Mouse (Mus musculus) cerebellum, postnatal 10 days (tissue): ENCODE data around the gene Krt18.
A peak's percentile ranks its signal among the peaks of the same experiment; 100 is the strongest.
"Not testable (repeated sequence)": the region's sequence is repeated elsewhere in the genome, so short reads cannot be mapped to it uniquely, and the experiment has no call there.

Experiments used
- DNase-seq, 2 experiments: peaks; one replicate each; pipeline ENCODE4 v3.0.0; 2021; ENCODE audit warnings: mixed read lengths in 2 of 2

The Krt18 gene

GRCm38 (mm10) chr15:102070476-102071467, 42.8 kb downstream of the Krt18 start:
- no peak for DNase-seq

GRCm38 (mm10) chr15:102072963-102073558, 45.1 kb downstream of the Krt18 start:
- DNase-seq, result no peak

GRCm38 (mm10) chr15:102073559-102074069, 45.6 kb downstream of the Krt18 start, which contains the start of gene Eif4b:
Gene Eif4b (plus strand): TSS chr15:102073773.
- DNase-seq, result peak; percentile 100

DNA sequence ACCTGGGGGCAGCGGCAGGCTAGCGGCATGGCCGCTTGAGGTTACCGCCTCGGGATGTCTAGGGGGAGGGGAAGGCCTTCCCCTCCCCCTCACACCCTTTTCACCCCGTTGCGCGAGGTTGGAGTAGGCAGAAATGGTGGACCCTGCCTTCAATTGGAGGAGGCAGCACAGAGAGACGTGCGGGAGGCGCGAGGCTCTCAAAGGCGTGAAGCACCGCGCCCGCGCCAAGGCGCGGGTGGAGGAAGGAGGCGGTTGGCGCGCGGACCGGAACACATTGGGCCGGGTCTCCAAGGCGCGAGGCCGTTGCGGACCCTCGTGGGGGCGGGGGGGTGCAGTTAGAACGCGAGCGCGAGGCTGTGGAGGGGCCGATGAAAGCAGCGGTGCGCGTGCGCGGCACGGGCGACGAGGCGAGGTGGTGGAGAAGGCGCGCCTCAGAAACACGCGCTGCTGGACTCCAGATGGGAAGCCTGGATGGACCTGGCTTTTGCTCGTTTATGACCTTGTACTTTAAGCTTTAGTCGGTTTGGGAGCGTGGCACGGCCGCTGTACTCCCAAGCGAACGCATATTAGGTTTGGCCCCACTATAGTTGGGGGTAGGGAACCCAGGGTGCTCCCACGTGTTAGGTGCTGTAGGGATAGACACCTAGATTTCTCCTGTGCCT, 46.2 kb downstream of the Krt18 start:
- DNase-seq, result peak; percentile 86 to 88

GRCm38 (mm10) chr15:102074876-102075585, 47.1 kb downstream of the Krt18 start:
- DNase-seq, result no peak

DNA sequence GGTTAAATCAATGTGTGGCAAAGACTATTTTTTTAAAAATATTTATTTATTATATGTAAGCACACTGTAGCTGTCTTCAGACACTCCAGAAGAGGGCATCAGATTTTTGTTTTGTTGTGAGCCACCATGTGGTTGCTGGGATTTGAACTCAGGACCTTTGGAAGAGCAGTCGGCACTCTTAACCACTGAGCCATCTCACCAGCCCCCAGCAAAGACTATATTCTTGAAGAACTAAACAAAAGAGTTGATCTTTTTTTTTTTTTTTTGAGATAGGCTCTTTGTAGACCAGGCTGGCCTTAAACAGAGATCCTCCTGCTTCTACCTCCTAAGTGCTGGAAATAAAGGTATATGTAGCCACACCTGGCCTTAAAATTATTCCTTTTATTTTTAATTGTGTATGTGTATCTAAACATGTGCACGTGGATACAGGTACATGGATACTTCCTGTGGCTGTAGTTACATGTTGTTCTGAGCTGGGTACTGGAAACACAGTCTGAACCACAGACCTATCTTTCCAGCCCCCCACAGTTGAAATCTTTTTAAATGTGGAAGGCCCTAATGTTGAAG, 49.2 kb downstream of the Krt18 start:
- DNase-seq, result no peak

DNA sequence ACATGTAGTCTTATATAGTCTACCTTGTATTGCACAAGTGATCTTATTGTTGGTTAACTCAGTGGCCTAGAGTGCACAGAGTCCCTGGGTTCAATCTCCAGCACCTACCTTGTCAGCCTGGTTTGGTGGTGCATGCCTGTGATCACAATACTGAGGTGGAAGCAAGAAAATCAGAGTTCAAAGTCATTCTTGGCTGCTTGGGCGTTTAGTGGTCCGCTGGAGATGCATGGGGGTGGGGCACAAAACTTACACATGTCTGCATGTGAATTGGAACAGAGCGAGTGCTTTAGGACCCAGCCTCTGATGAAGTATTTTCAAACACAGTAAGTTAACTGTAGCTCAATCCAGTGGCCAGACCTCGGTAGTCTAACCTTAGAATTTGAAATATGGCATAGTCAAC, 51.2 kb downstream of the Krt18 start:
- no peak for DNase-seq

- not testable (repeated sequence) for DNase-seq
Measured at GRCm38 (mm10) chr15:102079924-102080323, 51.9 kb downstream of the Krt18 start.

DNA sequence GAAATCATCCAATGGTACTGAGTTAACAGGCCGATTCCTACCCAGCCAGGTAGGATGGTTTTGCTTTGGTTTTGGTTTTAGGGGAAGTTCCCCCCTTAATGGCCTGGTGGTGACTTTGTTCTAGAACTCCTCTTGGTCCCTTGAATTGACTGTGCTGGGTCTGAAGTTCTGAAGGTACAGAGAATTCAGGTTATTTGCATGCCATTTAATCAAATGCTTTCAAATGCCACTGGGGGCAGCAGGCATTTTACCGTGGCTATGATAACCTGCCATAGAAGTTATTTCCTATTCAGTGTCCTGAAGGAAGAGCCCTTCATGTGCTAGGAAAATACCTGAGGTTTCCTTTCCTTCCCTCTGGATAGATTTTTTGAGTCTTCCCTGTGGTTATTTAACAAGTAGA, 52.4 kb downstream of the Krt18 start:
- DNase-seq, result no peak
